Mouse (Mus musculus) cerebral cortex, adult 2 months (tissue): ENCODE data around the gene Mgst2.

Experiments
- WGBS: fragments of 180-500 bp; shearing (Covaris S2); methylation state at CpG from one replicate; pipeline ENCODE4 v1.1.7; 2018; 5-methylcytosine and 5-hydroxymethylcytosine counted together

Mgst2 gene

GRCm38 (mm10) chr3:51660060-51660459 is at the start of gene Mgst2:
Gene Mgst2 (plus strand): TSS chr3:51660360.
- WGBS: 89% methylated on average over 4 of the region's 4 CpGs

- WGBS: 34% methylated on average over 6 of the region's 6 CpGs
These were observed 48.2 kb upstream of the Mgst2 start for GRCm38 (mm10) chr3:51611972-51612371.

- WGBS: 91% methylated on average over 10 of the region's 10 CpGs
These were observed 47.5 kb upstream of the Mgst2 start for GRCm38 (mm10) chr3:51612398-51613356.

- WGBS: 92% methylated on average over 13 of the region's 13 CpGs
These were observed 45.9 kb upstream of the Mgst2 start for GRCm38 (mm10) chr3:51614278-51614677.

DNA sequence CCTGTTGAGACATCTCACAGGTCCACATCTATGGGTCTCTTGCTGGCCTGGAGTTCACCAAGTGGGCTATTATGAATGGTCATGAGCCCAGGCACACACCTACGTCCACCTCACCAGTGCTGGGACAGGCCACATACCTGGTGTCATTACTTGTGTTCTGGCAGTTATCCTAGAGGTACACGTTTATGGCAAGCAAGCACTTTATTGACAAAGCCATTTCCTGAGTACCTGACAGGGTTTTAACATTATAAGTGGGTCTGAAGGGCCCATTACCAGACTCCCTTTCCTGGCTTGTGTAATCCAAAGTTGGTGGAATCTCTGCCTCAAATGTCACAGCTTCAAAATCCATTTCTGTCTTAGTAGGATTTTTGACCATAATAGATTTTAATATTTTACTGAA is 36.2 kb upstream of the Mgst2 start:
- 81% methylated on average over 2 of the region's 2 CpGs for WGBS

- WGBS: 81% methylated on average over 3 of the region's 3 CpGs
These were observed 32.4 kb upstream of the Mgst2 start for GRCm38 (mm10) chr3:51627741-51628140.

DNA sequence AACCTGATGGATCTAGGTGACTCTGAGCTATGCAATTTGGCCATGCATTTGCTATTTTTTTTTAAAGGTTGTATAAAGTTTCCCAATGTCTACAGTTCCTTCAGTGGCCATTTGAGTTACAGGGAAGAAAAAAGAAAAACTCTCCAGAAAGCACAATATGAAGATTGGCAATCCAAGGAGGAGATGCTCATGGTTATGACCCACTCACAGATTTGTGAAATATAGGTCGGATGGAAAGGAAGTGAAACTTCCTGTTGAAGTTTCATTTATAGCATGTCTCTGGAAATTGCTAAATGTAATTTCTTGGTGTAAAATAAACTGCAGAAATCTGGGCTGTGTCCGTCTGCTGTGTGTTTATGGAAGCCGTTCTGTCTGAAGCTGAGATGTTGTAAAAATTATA is 31.2 kb upstream of the Mgst2 start:
- 50% methylated on average over 3 of the region's 3 CpGs for WGBS

DNA sequence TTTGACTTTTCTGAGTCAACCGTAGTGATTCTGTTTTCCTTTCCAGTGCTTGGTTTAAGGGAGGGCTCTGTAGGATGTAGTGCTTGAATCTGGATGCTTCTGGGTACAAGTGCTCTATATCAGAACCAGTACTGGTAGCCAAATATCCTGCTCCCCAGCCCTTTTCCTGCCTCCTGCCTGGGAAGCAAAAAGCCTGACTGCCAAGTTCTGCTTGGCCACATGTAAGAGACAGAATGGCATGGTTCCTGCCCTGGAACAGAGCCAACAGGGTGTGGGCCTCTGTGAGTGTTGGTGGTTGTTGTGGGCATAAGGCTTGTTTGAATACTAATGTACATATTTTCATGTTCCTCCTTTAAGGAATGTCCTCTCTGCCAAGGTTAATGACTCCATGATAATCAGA is 29.4 kb upstream of the Mgst2 start:
- 82% methylated on average over 1 of the region's 1 CpGs for WGBS

GRCm38 (mm10) chr3:51631971-51632370 is 28.2 kb upstream of the Mgst2 start:
- 64% methylated on average over 4 of the region's 4 CpGs for WGBS

GRCm38 (mm10) chr3:51634451-51634850 is 25.7 kb upstream of the Mgst2 start:
- WGBS: 70% methylated on average over 1 of the region's 1 CpGs

DNA sequence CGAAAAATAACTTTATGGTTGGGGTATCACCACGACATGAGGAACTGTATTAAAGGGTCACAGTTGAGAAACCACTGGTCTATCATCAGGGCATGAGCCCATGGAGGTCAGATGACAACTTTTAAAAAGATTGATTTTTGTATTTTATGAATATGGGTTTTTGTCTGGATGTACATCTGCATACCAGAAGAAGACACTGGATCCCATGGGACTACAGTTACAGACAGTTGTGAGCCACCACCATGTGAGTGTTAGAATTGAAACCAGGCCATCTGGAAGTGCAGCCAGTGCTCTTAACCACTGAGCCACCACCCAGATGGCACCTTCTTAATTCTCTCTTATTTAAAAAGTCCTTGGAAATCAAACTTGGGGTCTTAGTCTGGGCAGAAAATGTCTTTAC is 24.2 kb upstream of the Mgst2 start:
- WGBS: 93% methylated on average over 2 of the region's 2 CpGs

- 85% methylated on average over 20 of the region's 20 CpGs for WGBS
These were observed 23.5 kb upstream of the Mgst2 start for GRCm38 (mm10) chr3:51636700-51637099.

- WGBS: 84% methylated on average over 6 of the region's 6 CpGs
These were observed 22.8 kb upstream of the Mgst2 start for GRCm38 (mm10) chr3:51637326-51637725.

- 97% methylated on average over 6 of the region's 6 CpGs for WGBS
These were observed 21.9 kb upstream of the Mgst2 start for GRCm38 (mm10) chr3:51638260-51638659.

DNA sequence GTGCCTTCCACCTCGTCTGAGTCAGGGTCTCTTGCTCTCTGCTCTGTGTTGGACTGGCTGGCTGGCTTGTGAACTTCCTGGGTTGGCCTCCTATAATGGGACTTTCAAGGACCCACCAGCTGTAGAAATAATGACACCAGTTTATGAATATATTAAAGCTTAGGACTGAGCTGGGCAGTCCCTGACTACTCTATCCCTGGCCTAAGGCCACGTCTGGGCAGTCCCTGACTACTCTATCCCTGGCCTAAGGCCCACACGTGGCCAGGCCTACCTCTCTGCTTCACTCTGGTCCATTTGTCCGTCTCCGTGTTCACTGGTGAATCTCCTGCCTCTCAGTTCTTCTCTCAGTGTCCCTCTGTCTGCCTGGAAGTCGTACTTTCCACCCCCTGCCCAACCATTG is 14.7 kb upstream of the Mgst2 start:
- WGBS: 86% methylated on average over 6 of the region's 6 CpGs

GRCm38 (mm10) chr3:51646301-51646700 is 13.9 kb upstream of the Mgst2 start:
- WGBS: 85% methylated on average over 10 of the region's 10 CpGs

GRCm38 (mm10) chr3:51647356-51647755 is 12.8 kb upstream of the Mgst2 start:
- WGBS: 94% methylated on average over 4 of the region's 4 CpGs

DNA sequence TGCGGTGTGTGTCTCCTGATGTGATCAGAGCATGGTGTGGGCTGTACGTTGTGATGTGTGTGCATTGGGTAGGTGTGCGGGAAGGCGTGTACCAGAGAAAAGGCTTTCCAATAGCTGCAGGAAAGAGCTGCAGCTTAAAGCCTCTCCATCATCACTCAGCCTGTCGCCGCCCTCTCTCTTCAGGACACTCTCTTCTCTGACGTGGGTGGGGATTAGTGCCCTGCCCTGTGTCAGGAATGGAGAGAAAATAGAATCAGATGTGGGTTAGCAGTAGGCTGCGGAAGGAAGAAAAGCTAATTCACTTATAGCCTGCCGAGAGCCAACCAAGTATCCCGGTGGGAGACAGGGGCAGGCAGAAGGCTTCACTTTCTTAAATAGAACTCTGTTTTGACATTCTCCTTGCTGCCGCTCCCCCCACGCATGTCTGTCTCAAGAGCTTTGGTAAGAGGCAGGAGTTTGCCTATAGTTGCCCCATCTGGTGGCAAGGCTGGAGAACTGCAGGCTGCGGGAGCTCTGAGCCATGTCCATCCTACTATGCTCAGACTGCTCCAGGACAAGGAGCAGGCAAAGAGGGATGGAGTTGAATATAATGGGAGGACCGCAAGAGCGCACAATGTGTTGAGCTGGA is 12.0 kb upstream of the Mgst2 start:
- WGBS: 25% methylated on average over 15 of the region's 15 CpGs

DNA sequence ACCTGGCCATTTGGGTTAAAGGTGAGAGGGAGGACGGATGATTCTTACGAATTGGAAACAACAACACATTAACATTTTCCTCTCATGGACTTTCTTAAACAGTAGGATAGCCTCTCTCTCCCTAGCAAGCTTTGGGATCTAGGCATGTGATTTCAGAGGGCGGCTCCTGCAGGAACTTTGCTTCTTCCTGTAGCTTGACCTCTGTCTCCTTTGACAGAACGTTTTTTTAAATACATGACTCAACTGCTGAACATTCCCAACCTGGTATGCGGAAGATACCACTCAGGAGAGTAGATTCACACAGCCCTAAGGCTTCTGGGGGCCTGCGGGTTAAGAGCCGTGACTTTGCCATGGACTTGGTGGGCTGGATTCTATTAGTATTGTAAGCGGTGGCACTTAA is 10.7 kb upstream of the Mgst2 start:
- WGBS: 86% methylated on average over 8 of the region's 8 CpGs

- WGBS: 87% methylated on average over 8 of the region's 8 CpGs
These were observed 10.2 kb upstream of the Mgst2 start for GRCm38 (mm10) chr3:51649986-51650385.

- 83% methylated on average over 2 of the region's 2 CpGs for WGBS
These were observed 9.0 kb upstream of the Mgst2 start for GRCm38 (mm10) chr3:51651149-51651548.

DNA sequence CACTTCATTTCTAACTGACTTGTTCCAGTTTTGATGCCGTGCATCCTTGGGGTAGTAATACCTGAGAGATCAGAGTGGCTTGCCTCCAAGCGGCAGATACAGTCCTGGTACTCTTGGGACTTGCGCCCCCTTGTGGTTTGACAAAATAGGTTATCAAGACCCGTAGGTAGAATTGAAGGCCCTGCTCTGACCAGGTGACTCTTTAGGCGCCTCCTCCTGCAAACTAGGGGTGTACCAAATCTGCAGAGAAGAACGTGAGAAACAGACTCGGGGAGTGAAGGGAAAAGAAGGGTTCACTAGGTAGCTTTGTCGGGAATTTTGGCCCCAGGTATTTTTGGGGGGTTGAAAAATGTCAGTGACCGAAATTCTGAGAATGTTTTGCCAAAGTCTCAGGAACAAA is 7.9 kb upstream of the Mgst2 start:
- 6% methylated on average over 9 of the region's 9 CpGs for WGBS

DNA sequence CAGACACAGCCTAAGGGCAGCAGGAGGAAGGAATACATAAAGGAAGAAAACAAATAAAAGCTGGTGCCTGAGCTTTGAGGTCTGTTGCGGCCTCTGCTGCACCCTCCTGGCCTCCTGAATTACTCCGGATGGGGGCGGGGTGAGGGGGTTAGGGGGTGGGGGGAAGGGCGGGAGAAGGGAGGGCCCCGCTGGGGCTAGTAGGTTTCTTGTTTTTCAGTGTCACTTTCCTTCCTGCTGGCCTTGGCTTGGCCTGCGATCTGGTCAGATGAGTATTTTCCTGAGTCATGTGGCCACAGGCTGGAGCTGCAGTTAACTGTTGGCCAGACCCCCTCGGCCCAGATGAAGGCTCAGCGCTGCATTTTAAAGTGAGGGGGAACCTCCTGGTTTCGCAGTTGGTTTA is 7.5 kb upstream of the Mgst2 start:
- WGBS: 17% methylated on average over 9 of the region's 9 CpGs
